Mouse (Mus musculus) kidney, adult 11 months (tissue): ENCODE measurements around the gene Pde4d.

Experiments used
- DNase-seq: peaks from one replicate; pipeline ENCODE4 v3.0.0; 2022

Pde4d gene

DNA sequence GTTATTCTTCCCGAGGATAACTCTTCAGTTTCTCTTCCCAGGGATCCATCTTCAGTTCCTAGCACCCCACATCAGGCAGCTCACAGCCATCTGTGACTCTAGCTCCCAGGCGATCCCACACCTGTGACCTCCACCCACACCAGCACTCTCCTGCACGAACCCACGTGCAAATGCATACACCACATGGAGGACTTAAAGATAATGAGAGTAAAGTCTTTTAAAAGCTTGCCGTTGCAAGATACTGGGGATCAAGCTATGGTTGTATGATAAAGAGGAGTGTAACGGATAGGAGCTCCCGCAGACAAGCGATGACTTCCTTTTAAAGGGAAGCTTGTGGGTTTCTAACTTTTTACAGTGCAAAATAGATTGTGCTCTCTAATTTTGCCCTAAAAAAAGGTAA is 1230.5 kb downstream of the Pde4d start:
- no peak for DNase-seq

DNA sequence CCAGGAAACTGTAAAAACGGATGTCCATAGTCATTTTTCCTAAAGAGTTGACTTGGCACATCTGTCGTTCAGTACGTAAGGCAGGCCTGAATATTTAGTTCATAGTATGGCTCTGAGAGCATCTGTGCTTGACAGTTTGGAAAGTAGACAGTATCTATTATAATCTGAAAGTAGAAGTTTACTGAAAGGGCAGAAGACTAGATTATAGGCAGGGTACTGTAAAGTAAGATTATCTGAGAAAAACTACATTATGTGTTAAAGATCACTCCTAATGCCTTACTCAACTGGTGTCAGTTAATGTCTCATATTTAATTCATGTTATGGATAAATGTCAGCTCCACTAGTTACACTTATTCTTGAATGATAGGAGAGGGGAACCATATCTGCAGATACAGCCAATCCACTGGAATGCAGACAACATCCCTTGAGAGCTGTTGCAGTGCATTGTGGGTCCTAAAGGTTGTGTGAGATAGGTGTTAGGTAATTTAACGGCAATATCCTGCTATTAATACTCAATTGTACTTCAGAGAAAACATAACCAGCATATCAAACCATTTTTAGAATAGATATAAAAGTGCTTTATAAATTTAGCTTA is 1232.0 kb downstream of the Pde4d start:
- DNase-seq = no peak

DNA sequence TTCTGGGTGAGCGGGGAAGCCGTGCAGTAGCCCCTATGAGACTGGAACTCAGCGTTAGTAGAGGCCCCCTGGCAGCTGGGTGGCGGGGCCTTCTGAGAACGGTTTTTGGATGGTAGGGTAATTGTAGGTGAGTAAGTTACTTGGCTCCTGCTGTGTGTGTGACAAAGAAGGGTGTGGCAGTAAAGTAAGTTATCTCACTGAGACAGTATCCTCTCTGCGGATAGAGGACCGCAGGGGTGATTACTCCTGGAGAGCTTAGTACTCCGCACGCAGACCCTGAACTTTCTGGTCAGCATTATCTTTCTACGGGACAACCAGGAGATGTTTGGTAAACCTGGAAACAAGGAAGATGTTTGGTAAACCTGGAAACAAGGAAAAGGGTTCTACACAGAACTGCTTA is 1233.3 kb downstream of the Pde4d start:
- DNase-seq = no peak

DNA sequence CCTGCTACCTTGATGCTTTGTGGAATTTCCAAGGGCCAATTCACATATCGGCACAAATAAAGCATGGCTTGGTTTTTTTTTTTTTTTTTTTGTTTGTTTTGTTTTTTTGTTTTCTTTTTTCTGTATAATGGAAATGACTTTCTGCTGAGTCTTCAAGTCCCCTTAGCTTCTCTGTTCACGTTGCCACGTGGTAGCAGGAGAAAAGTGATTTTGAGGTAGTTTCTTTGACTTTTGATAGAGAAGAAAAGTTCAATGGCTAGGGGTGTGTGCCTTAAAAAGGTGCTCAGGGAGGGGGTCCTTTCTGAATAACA is 1235.2 kb downstream of the Pde4d start:
- DNase-seq = no peak

DNA sequence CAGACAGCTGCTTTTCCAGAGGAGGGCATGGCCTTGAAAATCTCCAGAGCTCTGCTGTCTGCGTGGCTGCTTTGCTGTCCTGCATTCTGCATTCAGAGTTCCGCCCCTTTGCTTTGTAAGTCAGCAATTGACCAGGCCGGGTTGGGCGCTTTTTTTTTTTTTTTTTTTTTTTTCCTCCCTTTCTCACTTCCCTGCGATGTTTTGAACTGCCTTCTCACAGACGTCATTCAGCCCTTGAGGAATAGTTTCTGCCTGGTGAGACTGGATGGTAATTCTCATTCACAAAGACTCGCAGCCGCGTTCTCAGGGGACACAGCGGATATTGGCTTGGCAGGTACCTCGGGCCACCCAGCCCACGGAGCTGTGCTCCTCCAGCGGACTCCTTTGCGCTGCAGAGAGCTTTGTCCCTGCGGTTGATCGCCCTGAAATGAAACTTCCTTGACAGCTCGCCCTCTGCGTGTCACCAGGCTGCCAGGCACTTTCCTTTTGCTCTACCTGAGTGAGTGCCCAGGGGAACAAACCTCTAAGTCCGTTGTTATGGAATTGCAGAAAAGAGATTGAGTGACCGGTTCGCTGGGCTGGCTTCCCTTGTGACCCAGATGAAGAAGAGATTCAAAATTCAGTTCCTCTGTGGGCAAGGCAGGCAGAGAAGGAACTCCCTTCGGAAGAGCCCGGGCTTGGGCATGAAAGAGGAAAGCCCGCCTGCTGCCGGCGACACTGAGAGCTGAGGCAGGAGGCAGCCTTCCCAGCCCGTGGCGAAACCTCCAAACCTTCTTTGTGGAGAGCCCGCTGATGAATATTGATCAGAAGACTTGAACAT is 1235.8 kb downstream of the Pde4d start:
- peak; percentile 41 for DNase-seq

DNA sequence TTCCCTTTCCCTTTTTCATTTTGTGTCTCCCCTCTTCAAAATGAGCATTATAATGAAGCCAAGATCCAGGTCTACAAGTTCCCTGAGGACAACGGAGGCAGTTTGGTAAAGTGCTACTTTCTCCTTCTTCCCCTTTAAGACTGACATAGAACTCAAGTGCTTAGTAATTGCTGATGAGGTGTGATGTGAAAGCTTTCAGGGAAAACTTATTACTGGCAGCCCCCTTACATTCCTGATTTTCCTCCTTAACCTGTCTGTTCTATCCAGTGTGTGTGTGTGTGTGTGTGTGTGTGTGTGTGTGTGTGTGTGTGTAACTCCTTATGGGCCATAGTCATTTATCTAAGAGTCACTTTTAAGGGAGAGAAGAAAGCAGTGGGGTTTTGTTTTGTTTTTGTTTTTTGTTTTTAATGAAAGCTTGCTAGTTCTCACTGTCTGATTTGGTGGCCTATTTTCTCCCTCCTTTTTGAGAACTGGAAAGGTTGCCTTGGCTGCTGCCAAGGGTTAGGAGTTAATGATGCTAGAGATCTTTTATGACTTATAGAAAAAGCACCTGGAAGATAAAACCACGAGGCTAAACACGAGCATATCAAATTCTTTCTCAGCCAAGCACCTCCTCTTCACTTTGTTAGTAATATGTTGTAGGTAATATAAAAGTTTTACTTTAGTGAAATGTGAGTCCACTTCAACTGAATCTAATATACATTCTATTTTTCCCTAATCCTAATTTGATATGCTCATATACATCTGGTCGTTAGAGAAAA is 1236.5 kb downstream of the Pde4d start:
- DNase-seq = no peak

DNA sequence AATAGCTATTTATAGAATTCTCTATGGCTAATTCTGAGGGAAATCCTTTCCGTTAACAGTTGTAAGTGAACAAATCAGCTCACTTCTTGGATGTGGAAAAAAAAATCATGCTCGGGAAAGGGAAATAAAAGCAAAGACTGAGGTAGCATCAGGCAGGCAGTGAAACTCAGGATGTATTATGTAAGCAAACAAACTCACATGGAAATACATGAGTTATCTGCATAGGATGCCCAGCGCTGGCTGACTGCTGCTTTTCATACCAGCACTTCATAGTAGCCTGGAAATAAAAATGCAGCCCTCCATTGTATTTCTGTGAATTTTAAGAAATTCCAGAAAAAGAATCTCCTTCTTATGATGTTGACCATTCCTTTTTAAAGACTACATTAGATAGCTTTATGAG is 1237.2 kb downstream of the Pde4d start:
- no peak for DNase-seq

DNA sequence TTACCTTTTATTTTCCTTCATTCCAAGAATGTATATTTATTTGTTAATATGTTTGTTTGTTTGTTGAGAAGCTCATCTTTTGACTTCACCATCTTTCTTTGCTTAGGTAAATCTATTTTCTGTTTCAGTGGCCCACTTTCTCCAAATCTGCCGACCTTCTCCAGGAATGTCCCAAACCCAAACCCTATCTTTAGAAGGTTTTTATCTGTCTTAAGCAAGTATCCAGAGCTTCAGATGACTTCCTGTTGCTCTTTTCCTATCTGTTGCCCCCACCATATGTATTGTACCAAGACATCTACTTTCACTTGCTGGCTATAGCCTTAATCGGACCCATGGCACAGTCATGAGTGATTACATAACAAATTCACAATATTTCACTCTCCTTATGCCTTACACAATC is 1238.4 kb downstream of the Pde4d start:
- DNase-seq = no peak

DNA sequence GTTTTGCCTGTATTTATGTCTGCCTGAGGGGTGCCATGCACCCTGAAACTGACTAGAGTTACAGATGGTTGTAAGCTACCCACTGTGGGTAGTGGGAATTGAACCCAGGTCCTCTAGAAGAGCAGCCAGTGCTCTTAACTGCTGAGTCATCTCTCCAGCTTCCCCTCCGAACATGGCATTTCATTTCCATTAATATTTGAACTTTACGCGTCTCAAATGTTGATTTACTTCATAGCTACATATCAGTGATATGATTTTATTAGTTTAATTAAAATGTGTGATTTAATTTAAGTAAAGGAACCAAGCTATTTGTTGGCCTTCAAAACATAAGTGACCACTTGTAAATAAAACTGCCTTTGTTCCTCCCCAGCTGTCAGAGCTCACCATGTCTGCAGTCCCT is 1239.4 kb downstream of the Pde4d start:
- DNase-seq = no peak

DNA sequence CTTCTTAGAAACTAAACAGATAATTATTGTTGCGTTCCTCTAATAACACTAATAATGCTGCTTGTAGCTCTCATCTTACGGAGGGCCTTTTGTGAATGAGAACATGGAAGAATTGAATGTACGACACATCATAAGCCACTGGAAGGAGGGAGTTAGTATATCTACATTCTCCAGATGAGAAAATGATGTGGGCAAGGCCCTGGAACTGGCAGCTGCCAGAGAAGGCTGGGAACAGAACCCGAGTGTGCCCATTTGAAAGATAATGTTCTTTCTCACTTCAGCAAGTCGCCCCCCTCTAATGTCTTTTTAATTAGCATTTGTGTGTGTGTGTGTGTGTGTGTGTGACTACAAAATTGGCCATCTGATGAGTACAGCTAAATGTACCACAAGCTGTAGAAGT is 1240.8 kb downstream of the Pde4d start:
- DNase-seq = no peak

DNA sequence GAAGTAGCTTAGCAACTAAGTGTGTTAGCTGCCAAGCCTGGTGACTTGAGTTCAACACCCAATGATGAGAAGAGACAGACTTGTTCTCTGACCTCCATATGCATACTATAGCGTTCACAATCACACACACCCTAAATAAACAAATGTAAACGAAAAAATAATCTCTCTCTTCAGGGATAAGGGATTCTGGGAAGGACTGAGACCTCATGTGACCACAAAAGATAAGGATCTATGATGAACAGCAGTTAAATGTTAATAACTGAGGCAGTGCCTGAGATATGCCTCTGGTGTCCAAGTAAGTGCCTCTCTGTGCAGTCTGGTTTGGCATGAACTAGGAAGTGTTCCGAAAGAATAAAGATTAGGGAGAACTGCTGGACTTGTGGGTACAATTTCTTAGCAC is 1243.1 kb downstream of the Pde4d start:
- DNase-seq = no peak

DNA sequence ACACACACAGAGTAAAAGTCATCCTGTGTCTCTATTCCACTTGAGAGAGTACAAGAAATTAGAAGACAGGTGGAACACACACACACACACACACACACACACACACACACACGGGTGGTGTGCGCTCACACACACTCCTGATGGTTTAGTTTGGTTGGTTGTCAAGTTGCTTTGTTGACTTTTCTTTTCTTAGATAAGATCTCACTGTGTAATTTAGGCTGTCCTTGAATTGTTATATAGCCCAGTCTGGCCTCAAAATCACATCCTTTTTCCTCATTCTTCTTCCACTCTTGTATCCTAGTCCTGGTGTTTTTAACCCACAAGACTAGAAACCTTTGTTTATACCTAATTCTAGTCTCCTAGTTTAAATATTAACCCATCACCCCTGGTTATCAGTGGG is 1244.0 kb downstream of the Pde4d start:
- DNase-seq = no peak

DNA sequence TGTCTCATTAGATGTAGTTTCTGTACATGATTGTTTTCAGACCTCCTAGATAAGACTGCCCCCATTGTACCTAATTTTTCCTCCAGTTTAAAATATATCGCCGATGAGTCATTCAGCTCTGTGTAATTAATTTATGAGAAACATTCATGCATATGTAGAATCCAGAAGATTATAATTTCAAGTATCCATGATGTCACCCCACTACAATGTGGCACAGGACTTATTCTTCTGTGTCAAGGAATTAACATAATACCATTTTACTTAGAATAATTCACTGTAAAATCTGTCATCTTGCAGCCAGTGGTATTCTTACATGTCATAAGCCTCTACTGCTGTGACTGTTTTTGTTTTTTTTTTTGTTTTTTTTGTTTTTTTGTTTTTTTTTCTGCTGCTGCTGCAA is 1244.5 kb downstream of the Pde4d start:
- DNase-seq = no peak

DNA sequence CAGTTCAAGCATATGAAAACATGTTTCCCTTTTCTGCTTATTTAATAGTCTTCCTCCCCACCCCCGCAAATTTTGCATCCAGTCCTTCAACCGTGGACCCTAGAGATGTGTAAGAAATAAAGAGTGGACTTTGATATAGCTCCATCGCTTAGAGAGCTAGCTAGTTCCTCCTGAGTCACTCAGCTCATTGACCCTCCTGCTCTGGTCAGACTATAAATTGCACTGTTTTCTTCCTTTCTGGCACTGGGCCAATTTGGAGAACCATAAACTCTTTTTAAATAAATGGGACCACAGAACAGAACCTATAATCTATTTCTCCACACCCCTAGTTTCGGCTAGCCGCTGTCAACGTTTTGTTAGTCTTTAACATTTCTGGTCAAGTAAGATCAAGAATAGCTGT is 1245.3 kb downstream of the Pde4d start:
- DNase-seq = no peak

DNA sequence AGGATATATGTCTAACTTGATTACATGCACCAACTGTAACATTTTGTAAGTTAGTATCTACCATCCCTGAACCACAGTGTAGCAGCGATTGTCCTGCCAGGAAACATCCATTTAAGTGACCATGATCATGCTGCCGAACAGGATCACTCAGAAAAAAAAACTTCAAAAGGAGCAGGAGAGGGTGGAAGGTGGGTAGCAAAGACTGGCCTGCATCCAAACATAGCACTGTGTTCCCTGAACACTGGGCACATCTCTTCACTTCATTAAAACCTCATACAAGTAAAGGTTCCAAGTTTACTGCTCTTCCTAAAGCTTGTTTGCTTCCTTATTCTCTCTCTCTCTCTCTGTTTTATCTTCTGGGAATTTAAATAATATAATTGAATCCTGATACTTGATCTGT is 1256.4 kb downstream of the Pde4d start:
- no peak for DNase-seq

DNA sequence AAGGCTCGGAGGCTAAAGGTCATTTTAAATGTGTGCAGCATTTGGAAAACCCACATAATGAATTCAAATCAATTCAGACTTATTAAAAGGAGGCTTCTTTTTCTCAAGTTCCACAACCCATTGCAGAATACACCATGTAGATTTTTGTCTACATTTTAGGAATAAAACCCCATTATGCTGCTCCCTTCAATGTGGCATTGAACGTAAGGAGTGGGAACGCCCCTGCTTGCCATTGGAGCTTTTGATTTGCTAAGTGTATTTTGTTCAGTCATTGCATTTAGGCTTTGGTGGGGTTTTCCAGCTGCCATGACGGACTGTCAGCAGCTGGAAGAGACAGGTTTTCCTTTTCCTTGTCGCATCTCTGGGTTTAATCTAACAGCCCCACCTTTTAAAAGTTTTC is 1256.8 kb downstream of the Pde4d start:
- DNase-seq = no peak

DNA sequence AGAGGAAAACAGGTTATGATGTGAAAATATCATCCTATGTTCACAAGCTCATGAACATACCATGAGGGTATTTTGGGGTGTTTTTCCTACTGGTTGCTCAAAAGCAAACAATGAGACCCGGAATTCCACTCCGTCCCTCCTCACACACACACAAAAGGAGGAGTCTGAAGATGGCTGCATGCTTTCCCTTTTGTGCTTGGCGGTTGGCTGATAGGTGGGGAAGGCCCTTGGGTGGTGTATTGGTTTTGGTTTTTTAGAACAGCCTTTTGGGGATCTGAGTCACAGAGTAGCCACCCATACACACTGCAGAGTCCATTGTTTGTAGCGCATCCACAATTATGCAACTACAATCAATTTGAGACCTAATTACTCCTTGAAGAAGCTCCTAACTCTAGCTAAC is 1257.4 kb downstream of the Pde4d start:
- DNase-seq = no peak

DNA sequence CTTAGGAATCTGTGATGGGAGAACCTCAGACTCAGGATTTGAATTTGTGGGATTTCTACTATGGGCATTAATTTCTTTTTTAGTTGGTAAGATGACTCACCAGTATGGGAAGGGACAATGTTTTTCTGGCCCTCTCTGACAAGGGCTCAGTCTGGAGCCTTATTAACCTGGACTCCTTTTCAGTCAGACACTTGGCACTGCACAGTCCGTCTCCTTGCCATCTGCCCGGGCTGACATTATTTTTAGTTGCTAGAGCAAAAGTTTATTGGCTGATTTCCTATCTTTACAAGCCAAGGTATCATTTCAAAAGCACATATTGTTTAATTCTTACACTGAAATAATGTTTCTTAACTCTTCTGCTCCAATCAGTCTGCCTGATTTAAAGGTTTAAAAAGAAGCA is 1258.6 kb downstream of the Pde4d start:
- DNase-seq = no peak

DNA sequence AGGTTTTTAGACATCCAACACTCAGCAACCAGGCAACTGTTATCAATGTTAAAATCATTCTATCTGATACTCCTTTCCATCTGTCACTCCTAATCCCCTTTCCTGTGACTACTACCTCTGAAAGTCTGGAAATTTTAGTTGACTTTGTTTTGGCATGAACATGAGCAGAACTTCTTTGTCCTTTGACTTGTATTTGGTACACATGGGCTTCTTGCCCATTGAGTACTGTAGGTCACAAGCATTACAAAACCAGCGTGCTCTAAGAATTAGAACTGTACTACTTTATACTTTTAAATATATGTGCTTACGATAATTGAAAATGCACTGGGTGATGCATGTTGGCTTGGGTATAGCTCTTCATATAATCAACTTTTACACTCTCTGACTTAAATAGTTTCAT is 1264.8 kb downstream of the Pde4d start:
- DNase-seq = no peak

DNA sequence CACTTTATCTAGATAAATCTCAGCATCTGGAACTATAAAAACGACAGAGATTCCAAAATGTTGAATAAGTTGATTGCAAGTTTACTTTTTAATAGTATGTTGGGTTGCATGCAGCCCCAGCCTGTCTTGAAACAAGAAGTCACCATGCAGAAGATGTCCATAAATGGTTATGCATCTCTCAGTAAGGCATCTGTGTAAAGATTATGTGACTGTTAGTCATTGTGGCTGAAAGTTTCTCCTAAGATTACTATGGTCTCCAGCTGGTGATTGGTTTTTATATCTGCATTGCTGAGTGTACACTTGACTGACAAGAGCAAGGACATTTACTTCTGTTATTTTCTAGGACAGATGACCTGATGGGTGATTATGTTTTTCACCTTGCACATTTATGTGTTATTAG is 1265.6 kb downstream of the Pde4d start:
- no peak for DNase-seq

DNA sequence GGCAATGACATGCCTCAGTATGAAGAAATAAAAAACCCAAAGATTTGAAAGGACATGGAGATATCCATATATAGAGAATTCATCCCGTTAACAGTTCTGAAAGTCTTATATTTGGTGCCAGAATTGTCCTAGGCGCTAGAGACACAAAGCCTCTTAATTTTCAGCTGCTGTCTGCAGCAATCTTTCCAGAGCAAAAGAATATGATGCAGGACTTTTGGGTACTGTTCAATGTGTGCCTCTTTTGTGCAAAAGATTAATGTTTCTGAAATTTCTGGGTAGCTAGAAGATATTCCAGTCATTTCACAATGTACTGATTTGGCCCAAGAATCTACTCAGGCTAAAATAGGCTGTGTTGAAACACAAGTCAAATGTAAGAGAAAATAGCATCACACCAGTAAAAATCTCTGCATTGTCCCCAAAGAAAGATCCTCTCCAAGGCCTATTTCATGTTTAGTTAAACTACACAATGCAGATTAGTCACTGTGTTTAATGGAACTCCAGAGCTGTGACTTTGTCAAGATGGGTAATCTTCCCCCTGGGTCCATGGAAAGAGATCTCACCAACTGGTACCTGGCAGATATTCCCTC is 1270.5 kb downstream of the Pde4d start:
- DNase-seq = no peak

DNA sequence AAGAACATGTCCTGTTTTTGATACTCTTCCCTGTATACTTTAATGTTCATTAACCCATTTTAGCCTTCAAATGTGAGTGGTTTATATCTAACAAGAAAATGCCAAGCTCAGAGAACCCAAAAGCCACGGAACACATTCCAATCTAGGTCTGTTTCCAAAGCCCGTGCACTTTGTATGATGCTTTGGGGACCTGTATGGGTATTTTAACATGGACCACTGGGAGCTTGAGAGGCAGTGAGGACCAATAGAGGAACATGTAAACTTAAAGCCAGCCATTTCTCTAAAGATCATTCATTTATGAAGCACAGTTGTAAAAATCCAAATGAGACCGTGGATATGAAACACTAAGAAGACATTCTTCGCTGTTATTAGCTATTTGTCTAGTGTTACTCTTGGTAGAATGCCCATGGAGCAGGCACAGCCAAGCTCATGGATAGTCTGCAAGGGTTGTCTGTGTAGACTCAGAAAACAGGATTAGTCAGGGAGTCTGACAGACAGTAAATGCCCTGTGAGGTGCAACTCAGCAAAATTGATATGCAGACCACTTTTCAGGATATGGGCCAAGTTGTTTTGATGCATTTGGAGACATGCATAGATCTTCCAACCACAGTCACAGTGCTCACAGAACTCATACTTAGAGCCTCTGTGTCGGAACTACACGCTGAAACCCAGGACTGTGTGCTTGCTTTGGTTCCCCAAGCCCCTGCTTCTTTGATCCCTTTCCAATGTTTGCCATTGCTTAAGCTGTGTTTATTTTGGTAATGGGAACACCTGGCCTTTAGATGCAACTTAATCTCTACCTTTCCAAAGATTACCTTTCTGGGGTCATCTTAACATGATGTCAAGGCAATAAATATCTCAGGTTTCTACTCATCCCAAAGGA is 1272.7 kb downstream of the Pde4d start:
- no peak for DNase-seq

DNA sequence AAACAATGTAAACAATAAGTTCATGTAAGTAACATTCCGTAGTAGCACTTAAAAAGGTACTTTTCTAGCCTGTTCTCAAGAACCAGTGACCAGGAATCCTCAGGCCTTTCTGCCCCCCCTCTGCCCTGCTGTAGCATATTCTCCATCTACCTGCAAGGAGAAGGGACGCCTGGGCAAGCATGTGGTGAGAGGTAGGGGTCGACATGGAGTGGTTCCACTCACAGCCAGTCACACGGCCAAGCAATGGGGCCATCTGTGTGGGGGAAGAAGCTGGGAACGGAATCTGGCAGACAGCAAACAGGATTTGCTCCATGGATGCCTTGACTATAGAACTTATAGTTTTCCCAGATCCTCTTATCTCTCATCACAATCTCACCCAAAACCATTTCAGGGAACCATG is 1277.6 kb downstream of the Pde4d start:
- DNase-seq = no peak
